Mouse (Mus musculus): ENCODE results near the gene Hexdc. TPM values are rescaled to one million over a fixed set of nuclear protein-coding genes. Genes with fewer than 3 reads are reported as not detected.

The Hexdc gene
- polyA plus RNA-seq, 1 experiment from 2014 or later, result 13.7 TPM

DNA sequence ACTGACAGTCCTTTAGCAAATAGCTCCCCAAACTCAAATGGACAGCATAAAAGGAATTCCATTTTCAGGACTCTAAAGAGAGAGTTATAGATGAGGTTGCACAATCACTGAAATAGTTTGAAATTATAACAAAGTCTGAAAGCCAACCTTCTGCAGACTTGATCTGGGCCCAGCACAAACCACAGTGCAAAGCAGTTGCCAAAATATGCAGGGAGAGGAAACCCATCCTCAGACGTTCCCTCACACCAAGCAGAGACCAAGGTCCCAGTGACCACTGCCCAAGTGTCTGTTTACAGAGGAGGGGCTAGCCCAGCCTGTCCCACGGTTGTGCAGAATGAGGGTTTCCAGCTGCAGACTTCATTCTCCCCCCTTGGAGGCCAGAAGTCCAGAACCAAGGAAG lies 5.6 kb upstream of the Hexdc start:
- Histone ChIP-seq H3K4me1 (peaks cover 3% of the 10 kb centered on the region; the same call in 1 of the 2 replicates), H3K4me3 (replicated peaks) (no peak overlapping the region), H3K4me2 (no peak overlapping the region), H3K27ac (no peak overlapping the region), H3K9ac (no peak overlapping the region), H3K9me3 (replicated peaks) (no peaks in the 10 kb centered on the region), H3K27me3 (no peaks in the 10 kb centered on the region), H3K36me3 (peaks cover 6% of the 10 kb centered on the region; the same call in 1 of the 2 replicates)
- WGBS, result 16% methylated on average over 2 of the region's 2 CpGs
- no peak for ATAC-seq (replicated peaks; ENCODE audit: low FRiP score)

DNA sequence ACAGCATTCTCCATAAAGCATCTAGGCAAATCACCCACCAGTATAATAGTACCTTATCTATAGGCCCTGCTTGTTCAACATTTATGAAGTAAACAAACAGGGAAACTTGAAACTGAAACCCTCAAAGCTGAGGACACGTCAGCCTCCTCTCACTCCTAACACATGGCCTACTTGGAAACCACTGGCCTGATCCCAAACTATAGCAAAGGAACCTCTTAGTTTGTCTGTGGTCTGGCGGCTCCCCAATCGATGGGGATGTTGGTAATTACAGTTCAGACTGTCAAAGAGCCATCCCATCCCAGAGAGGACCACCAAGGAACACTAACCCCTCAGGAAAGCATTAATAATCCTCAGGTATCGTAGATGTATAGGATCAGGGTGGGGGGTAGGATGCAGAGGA lies 4.4 kb upstream of the Hexdc start:
- no peak overlapping the region for H3K27ac ChIP-seq
- H3K36me3 ChIP-seq, result peaks cover 6% of the 10 kb centered on the region; the same call in 1 of the 2 replicates
- H3K4me1 ChIP-seq, result peaks cover 7% of the 10 kb centered on the region
- H3K4me3 ChIP-seq (replicated peaks), result no peak overlapping the region
- ATAC-seq (replicated peaks; ENCODE audit: low FRiP score), result no peak
- 76% methylated on average over 4 of the region's 4 CpGs for WGBS
- H3K9ac ChIP-seq, result no peak overlapping the region
- H3K27me3 ChIP-seq, result no peaks in the 10 kb centered on the region
- H3K4me2 ChIP-seq, result no peak overlapping the region
- H3K9me3 ChIP-seq (replicated peaks), result no peaks in the 10 kb centered on the region

DNA sequence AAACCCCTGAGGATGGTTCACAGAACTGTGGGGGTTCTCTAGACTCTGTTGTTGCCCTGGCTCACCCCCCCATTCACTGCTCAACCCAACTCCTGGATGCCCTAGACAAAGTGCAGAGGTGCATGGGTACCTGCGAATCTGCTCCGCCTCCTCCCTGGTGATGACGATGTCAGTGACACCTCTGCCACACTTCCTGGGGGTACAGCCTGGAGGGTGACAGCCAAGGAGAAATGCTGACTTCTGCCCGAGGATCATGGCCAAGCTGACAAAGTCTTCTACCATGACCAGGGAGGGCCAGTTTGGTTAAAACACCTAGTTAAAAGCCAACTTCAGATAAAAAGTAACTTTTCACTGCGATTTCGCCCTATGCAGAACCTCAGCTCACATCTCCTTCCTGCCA lies 3.5 kb upstream of the Hexdc start:
- Histone ChIP-seq H3K4me1 (peaks cover 12% of the 10 kb centered on the region), H3K36me3 (peaks cover 6% of the 10 kb centered on the region; the same call in 1 of the 2 replicates), H3K9ac (no peak overlapping the region), H3K9me3 (replicated peaks) (no peaks in the 10 kb centered on the region), H3K27me3 (no peaks in the 10 kb centered on the region), H3K4me3 (replicated peaks) (no peak overlapping the region), H3K27ac (no peak overlapping the region), H3K4me2 (no peak overlapping the region)
- ATAC-seq (replicated peaks; ENCODE audit: low FRiP score), result no peak
- WGBS, result 91% methylated on average over 6 of the region's 6 CpGs

DNA sequence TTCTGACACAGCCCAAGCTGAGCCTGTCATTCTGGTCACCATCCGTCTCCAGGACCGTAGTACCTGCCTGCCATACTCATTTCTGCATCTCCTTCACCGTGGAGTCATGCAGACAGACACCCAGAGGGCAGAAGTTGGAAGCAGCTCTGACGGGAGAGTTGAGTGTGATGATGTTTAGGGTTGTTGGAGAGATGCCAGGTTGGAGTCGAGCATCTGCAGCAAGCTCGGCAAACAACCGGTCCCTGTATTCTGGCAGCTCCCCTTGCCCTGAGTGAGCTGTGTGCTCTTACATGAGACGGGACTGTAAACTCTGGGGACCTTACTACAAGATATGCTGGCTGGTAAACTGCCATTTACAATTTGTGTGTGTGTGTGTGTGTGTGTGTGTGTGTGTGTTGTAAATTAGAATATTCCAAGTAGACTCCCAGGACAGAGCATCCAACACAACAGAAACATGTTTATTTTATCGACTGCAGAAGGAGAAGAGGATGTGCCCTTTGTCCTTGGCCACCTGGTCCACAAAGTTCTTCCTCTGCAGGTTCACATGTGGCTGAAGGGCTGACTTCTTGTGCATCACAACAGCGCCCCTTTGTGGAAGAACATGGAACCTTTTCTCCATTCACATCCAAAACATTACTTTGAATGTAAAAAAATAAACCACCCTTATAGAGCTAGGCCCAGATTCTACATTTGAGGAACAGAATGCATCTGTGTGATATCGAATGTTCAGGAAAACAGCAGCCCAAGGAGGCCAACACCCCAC lies 2.6 kb upstream of the Hexdc start:
- H3K27me3 ChIP-seq, result no peaks in the 10 kb centered on the region
- no peak overlapping the region for H3K27ac ChIP-seq
- ATAC-seq (replicated peaks; ENCODE audit: low FRiP score), result no peak

DNA sequence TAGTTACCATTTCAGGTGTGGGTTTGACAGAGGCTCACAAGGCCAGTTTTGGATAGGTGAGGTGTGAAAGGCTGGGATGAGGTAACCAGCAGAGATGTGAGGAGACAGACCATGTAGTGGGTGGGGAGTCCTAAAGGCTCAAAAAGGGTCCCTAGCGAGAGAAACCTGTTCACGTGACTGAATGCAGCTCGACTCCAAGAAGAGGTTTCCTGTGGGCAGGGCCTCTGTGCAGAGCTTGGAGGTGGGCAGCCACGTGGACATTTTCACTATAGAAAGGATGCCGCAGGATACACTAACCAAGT lies 423 bp upstream of the Hexdc start:
- peaks cover 12% of the 10 kb centered on the region for H3K4me1 ChIP-seq
- H3K27ac ChIP-seq, result no peak overlapping the region
- peak overlapping the region; percentile 86 for H3K4me2 ChIP-seq
- H3K9me3 ChIP-seq (replicated peaks), result no peaks in the 10 kb centered on the region
- H3K27me3 ChIP-seq, result no peaks in the 10 kb centered on the region
- peaks cover 13% of the 10 kb centered on the region for H3K36me3 ChIP-seq
- H3K4me3 ChIP-seq (replicated peaks), result peak overlapping the region; percentile 71
- H3K9ac ChIP-seq, result no peak overlapping the region
- no peak for ATAC-seq (replicated peaks; ENCODE audit: low FRiP score)
- under 1% methylated on average over 5 of the region's 5 CpGs for WGBS

More for the DNA sequence above, 2.6 kb upstream of the Hexdc start:
- Histone ChIP-seq H3K4me1 (peaks cover 12% of the 10 kb centered on the region), H3K36me3 (no peaks in the 10 kb centered on the region), H3K9me3 (replicated peaks) (no peaks in the 10 kb centered on the region), H3K4me2 (no peak overlapping the region), H3K9ac (no peak overlapping the region), H3K4me3 (replicated peaks) (no peak overlapping the region)
- WGBS, result 44% methylated on average over 11 of the region's 11 CpGs

DNA sequence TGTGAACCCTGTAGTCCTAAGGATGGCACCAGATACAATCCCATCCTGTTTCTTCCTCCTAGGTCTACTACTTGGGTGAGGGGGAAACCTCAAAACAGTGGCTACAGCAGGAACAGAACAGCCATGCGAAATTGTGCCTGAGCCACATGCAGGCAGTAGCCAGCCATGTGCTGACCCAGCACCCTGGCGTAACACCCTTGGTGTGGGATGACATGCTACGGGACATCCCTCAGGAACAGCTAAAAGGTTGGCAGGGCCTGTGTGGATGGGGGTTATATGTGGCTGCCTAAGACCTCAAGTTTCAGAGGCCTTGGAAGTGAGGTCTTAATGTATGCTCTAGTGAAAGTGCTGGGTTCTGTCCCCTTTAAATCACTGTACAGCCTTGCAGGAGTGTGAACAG lies 12.6 kb downstream of the Hexdc start:
- Histone ChIP-seq H3K27ac (no peak overlapping the region), H3K36me3 (peaks cover 79% of the 10 kb centered on the region), H3K9ac (no peak overlapping the region), H3K4me1 (no peaks in the 10 kb centered on the region), H3K4me2 (no peak overlapping the region), H3K9me3 (replicated peaks) (no peaks in the 10 kb centered on the region), H3K27me3 (no peaks in the 10 kb centered on the region), H3K4me3 (replicated peaks) (no peak overlapping the region)
- no peak for ATAC-seq (replicated peaks; ENCODE audit: low FRiP score)
- WGBS, result 91% methylated on average over 3 of the region's 3 CpGs

DNA sequence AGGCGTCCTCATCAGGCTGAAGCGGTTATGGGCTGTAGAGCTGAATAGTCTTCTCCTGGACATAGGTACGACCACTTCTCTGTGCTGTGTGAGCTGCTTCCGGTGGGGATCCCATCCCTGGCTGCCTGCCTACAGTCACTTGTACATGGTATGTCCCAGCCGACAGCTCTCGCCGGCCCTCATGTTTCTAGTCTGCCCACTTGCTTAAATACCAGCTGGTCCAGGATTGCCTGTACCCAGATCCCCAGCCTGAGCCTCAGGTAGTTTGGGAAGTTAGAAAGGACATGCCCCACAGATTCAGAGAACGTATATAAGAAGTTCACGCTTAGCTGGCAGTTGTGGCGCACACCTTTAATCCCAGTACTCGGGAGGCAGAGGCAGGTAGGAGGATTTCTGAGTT lies 15.5 kb downstream of the Hexdc start:
- H3K4me2 ChIP-seq, result no peak overlapping the region
- peaks cover 90% of the 10 kb centered on the region for H3K36me3 ChIP-seq
- H3K9ac ChIP-seq, result no peak overlapping the region
- H3K27ac ChIP-seq, result no peak overlapping the region
- no peaks in the 10 kb centered on the region for H3K4me1 ChIP-seq
- no peak overlapping the region for H3K4me3 ChIP-seq (replicated peaks)
- H3K9me3 ChIP-seq (replicated peaks), result no peaks in the 10 kb centered on the region
- H3K27me3 ChIP-seq, result no peaks in the 10 kb centered on the region
- 91% methylated on average over 11 of the region's 11 CpGs for WGBS
- no peak for ATAC-seq (replicated peaks; ENCODE audit: low FRiP score)

DNA sequence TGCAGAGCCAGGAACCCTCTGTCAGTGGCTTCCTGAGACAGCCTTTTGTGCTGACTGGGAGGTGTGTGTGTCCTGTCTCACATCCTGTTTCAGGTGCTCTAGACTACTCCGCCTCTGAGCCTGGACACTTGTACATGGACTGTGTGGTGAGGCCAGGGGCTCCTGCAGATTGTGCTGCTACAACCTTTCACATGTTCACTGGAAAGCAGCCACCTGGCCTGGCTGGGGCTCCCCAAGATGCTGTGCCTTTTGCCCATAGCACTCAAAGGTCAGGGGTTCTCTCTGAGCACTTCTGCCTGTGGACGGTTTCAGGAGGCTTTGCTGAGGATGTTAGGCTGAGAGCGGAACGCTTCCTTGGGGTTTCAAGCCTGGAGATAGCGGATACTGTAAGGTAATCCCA lies 16.5 kb downstream of the Hexdc start:
- Histone ChIP-seq H3K36me3 (peaks cover 97% of the 10 kb centered on the region), H3K9me3 (replicated peaks) (no peaks in the 10 kb centered on the region), H3K9ac (no peak overlapping the region), H3K27me3 (no peaks in the 10 kb centered on the region), H3K4me3 (replicated peaks) (no peak overlapping the region), H3K4me2 (no peak overlapping the region), H3K4me1 (no peaks in the 10 kb centered on the region), H3K27ac (no peak overlapping the region)
- WGBS, result 87% methylated on average over 5 of the region's 5 CpGs
- no peak for ATAC-seq (replicated peaks; ENCODE audit: low FRiP score)

DNA sequence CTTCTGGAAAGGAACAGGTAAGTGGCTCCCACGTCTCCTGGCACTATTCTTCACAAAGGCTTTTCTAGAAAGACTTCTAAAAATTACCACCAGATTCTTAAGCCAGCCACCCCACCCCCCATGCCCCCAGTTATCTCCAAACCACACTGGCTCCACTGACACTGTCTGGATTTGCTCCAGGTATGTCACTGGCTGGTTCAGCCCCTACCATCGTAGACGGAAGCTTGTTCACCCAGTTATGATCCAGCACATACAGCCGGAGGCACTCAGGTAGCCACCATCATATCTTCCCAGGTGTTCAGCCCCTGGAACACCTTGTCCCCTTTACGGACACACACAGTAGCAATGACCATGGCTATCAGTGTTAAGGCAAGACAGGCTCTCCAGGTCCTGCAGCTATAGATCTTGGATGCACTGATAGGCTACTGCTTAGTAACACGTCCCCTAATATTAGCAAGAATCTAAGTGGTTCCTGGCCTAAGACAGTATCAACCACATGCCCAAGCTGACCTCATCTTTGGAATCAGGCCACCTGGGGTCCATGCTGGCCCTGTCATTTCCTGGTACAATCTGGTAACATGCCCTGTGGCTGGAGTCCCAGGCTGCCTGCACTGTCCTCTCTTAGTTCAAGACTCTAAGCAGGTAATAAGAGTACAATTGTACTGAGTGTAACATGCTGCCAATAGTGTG lies 17.2 kb downstream of the Hexdc start:
- Histone ChIP-seq H3K27ac (no peak overlapping the region), H3K4me2 (no peak overlapping the region), H3K36me3 (peaks cover 98% of the 10 kb centered on the region), H3K4me3 (replicated peaks) (no peak overlapping the region), H3K4me1 (no peaks in the 10 kb centered on the region), H3K27me3 (no peaks in the 10 kb centered on the region), H3K9ac (no peak overlapping the region), H3K9me3 (replicated peaks) (no peaks in the 10 kb centered on the region)
- 92% methylated on average over 6 of the region's 6 CpGs for WGBS
- ATAC-seq (replicated peaks; ENCODE audit: low FRiP score), result no peak

DNA sequence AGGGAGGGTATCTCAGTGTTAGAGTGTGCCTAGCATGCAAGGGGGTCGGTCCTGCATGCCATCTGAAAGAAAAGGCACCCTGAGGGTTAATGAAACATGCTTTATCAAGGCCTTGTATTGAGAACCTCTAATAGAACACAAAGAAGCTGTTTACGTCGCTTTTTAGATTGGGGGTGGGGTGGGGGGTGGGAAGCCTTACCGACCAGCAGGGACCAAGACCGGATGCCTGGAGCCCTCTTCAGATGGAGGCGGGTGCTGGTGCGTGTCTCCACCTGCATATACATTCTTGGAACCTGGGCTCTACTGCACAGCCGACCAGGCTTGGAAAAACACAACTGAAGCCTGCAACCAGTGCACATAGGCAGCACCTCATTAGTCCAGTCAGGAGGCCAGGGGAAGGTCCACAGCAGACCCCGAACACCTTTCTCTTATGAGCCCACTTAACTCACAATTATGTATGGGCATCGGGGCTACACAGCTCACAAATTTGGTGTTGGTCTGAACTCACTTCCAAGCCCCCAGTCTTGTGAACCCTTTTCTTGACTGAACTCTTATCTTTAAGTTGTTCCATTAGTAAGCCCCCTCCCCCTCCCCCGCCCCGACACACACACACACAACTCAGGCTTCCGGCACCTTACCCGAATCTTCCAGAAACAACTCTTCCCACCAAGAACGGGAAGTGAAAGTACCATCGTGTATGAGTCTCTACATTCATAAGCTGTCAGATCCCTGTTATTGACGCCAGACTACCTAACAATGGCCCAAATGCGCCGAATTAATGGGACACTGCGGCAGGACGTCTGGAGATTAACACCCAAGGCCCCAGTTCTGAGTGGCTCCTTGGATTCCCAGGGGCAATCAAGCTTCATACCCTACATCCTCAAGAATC lies 24.1 kb downstream of the Hexdc start:
- peak overlapping the region; percentile 78 for H3K4me2 ChIP-seq
- peak overlapping the region; percentile 76 for H3K4me3 ChIP-seq (replicated peaks)
- H3K9ac ChIP-seq, result peak overlapping the region; percentile 70
- no peaks in the 10 kb centered on the region for H3K9me3 ChIP-seq (replicated peaks)
- peaks cover 42% of the 10 kb centered on the region for H3K36me3 ChIP-seq
- 19% methylated on average over 21 of the region's 21 CpGs for WGBS
- ATAC-seq (replicated peaks; ENCODE audit: low FRiP score), result 0 out of 2 replicates have a peak, but pooled peaks have one; percentile 7
- peaks cover 21% of the 10 kb centered on the region for H3K4me1 ChIP-seq
- no peaks in the 10 kb centered on the region for H3K27me3 ChIP-seq
- H3K27ac ChIP-seq, result peak overlapping the region; percentile 89

DNA sequence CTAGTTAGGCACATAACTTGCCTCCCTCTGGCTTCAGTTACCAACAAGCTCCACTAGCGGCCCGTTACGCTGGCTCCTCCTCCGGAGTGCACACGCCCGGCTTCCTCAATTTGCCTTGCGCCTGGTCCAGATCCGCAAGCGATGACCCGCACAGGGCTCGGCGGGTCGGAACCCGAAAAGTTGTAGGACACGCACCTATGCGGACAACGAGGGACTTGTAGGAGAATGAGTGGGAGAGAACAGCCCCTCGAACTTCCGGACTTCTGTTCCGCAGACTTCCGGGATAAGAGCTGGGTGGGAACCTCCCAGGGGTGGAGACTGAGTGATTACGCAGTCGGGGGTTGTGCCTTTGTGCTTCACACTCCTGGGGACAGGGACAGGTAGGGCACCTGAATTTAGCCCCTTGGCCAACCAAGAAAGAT lies 24.8 kb downstream of the Hexdc start, which contains the start of gene Cybc1:
TSS of gene Cybc1 (minus strand) at position 305 of the 422 bp plus-strand sequence.
- under 1% methylated on average over 23 of the region's 23 CpGs for WGBS
- peaks cover 36% of the 10 kb centered on the region for H3K36me3 ChIP-seq
- H3K27ac ChIP-seq, result peak within 1 kb of the TSS; percentile 89
- H3K9me3 ChIP-seq (replicated peaks), result no peaks in the 10 kb centered on the region
- H3K9ac ChIP-seq, result peak within 1 kb of the TSS; percentile 70
- peak; percentile 93 for ATAC-seq (replicated peaks; ENCODE audit: low FRiP score)
- H3K27me3 ChIP-seq, result no peaks in the 10 kb centered on the region
- peaks cover 21% of the 10 kb centered on the region for H3K4me1 ChIP-seq
- H3K4me3 ChIP-seq (replicated peaks), result peak within 1 kb of the TSS; percentile 76
- peak within 1 kb of the TSS; percentile 78 for H3K4me2 ChIP-seq

DNA sequence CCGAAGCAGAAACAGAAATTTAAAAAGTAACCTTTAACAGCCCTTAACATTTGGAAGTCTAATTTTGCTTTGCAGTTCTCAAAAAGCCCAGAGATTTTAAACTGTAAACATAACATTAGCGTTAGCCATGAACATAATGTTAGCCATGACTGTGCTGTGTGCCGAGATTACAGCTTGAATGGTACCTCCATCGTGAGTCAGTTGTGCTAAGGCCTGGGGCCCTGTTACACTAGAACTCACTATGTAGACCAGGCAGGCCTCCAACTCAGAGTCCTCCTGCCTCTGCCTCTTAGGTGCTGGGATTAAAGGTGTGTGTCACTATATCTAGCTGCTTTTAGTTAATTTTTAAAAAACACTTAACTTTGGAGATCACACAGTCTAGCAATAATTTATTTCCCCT lies 27.0 kb downstream of the Hexdc start:
- 83% methylated on average over 4 of the region's 4 CpGs for WGBS
- H3K9me3 ChIP-seq (replicated peaks), result no peaks in the 10 kb centered on the region
- H3K4me3 ChIP-seq (replicated peaks), result no peak overlapping the region
- no peak overlapping the region for H3K9ac ChIP-seq
- no peak for ATAC-seq (replicated peaks; ENCODE audit: low FRiP score)
- H3K4me2 ChIP-seq, result no peak overlapping the region
- H3K27ac ChIP-seq, result no peak overlapping the region
- peaks cover 14% of the 10 kb centered on the region for H3K36me3 ChIP-seq
- no peaks in the 10 kb centered on the region for H3K27me3 ChIP-seq
- peaks cover 27% of the 10 kb centered on the region for H3K4me1 ChIP-seq

All from kidney, embryonic 15.5 days (tissue).